Mouse (Mus musculus) NIH3T3 (cell line): ENCODE results near the gene Atp8a2.
"Not testable (repeated sequence)": the region's sequence is repeated elsewhere in the genome, so short reads cannot be mapped to it uniquely, and the experiment has no call there.

Experiments used
- DNase-seq: peaks from one replicate; pipeline ENCODE4 v3.0.0-alpha.2; 2012; ENCODE audit warnings: low read depth

Gene Atp8a2

DNA sequence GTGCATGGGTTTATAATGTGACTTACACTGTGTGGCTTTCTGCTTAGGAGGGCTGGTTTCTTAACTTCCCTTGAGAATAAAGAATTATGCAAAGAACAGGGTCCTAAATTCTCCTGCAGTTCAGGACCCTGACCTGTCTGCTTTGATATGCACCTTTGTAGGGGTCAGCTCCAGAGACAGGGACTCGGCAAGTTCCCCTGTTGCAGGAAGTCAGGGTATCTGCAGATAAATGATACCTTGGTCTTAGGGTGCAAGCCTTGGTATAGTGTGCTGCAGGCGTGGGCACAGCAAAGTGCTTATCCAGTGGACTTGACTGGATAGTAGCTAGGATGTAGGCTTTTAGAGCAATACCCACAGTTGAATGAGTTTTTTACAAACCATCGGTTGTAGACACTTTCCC lies 552.1 kb downstream of the Atp8a2 start:
- no peak for DNase-seq

DNA sequence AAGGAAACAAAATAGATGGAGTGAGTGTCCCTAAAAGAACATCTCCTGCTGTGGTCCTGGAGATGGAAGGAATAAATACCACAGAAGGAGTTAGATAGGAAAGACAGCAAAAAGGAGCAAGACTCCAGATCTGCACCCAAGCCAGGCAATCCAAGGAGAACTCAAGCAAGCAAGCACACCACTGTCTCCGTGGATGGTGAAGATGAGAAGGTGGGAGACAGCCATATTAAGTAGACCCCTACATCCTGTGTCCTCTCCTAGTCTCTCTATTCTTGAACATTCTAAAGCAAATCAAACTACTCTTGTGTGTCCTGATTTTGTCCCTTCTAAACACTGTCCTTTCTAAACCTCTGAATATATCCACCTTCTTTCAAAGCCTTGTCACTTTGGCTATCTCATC lies 552.8 kb downstream of the Atp8a2 start:
- DNase-seq, result no peak

- no peak for DNase-seq
These were observed 553.4 kb downstream of the Atp8a2 start for GRCm38 (mm10) chr14:59643582-59643981.

GRCm38 (mm10) chr14:59641856-59642255 lies 555.1 kb downstream of the Atp8a2 start:
- DNase-seq, result no peak

DNA sequence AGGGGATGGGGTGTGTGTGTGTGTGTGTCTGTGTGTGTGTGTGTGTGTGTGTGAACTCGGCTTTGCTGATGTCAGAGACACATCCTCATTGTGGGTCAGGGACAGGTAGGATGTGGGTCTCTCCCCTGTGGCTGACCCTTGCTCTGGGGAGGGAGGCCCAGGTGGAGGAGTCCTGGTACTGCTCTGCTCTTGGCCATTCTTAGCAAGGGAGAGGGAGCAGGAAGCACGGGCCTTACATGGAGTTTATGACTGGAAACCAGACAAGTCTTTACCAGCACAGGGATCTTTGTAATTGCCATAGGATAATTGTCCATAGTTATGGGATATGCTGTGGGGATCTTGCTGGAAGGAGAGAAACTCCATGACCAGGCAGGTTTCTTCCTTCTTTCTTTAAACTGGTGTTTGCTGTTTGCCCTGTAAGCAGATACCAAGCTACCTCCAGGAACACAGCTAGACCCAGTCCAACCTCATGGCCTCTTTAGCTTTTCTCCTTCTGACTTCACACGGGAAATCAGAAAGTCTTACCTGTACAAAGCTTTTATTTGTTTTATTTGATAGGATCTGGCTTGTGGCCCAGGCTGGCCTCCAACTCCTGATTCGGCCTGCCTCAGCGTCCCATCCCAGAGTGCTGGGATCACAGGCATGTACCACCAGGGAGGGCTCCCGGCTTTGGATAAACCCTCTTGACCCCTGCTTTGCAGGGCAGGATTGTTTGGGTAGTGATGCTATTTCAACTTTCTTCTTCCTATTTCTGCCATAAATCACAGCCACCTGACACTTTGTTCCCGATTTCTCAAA lies 557.9 kb downstream of the Atp8a2 start:
- DNase-seq, result no peak

DNA sequence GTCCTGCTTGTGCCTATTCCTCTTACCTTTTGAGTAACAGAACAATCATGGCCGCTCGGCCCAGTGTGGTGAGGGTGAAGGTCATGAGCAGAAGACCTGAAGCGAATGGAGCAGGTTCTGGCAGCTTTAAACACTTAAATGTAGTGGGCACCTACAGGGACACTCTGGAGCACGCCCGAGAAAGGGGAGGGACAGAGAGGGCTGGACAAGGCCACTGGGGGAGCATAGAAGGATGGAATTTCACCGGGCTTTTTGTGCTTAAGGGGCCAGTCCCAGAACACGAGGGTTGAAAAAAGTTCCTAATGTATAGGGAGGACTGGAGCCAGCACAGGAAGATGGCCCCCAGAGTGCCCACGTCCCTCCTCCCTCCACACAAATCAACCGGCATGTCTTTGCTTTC lies 563.0 kb downstream of the Atp8a2 start:
- no peak for DNase-seq

DNA sequence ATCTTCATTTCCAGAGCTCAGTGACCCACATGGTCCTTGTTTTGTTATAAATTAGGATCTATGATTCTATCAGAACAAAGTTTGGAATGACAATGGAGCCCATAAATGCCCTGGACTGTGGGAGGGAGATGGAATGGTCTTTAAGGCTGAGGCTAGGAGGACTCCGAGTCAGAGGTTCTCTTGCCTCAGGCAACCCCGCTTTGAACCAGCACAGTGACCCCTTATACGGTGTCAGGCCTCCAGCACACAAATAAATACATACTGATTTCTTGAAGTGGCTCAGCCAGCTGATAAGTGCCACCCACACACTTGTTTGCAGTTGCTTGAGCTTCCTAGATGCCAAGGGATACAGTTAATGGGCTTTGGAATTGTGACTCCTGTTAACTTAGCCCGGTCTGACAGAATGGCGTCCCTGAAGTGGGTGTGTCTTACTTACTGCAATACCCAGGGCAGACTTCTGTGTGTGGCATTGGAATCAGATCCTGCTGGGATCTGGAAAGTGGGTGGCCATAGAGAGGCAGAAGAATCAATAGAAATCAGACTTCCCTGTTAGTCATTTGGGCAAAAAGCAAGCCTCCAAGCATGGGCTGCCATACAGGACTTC lies 563.6 kb downstream of the Atp8a2 start:
- no peak for DNase-seq

GRCm38 (mm10) chr14:59632067-59632466 lies 564.9 kb downstream of the Atp8a2 start:
- DNase-seq, result no peak

- no peak for DNase-seq
These were observed 566.9 kb downstream of the Atp8a2 start for GRCm38 (mm10) chr14:59630096-59630495.

- no peak for DNase-seq
These were observed 567.7 kb downstream of the Atp8a2 start for GRCm38 (mm10) chr14:59629308-59629707.

DNA sequence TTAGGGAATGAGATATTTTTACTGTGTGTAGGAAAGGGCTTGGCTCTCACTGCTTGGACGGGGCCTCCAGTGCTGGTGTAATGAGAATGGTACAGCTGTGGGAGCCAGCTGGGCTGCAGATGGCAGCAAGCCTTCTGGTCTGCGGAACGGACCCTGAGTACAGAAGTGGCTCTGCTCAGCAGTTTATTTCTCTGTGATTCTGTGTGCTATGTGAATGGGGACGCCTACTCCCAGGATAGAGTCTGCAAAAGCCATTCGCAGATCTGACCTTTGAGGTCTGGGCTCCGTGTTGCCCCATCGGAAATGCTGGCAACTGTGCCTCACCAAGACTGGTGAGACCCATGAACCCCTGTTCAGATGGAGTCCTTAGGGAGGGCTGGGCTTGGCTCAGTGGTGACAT lies 569.2 kb downstream of the Atp8a2 start:
- DNase-seq, result no peak

DNA sequence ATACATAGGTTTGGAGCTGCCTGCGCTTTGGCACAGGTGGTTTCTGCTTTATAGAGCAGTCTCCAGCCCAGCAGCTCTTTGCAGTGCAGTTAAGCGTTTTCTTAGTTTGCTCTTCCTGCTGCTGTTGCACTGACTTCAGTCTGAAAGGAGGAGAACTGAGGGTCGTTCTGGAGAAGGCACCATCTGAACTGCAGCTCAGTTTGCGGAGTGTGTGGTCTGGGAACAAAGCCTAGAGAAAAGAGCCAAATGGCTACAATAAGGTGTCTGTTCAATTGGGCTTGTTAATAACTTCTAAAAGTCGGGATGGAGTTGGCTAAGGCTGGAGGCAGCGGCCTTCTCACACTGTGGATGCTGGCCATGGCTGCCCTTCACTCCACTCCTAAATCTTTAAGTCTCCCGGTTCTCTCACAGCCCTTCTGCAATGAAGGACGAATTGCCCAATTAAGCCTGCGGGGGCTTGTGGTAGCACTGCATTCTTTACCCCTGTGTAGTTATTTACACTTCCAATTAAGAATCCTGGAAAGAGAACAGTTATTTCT lies 569.8 kb downstream of the Atp8a2 start:
- DNase-seq, result no peak

- DNase-seq, result no peak
These were observed 570.3 kb downstream of the Atp8a2 start for GRCm38 (mm10) chr14:59626711-59627110.

GRCm38 (mm10) chr14:59625806-59626364 lies 571.1 kb downstream of the Atp8a2 start:
- no peak for DNase-seq

GRCm38 (mm10) chr14:59625158-59625805 lies 571.7 kb downstream of the Atp8a2 start, which contains the start of gene Shisa2:
Gene Shisa2, plus strand, starts transcription at chr14:59625308.
- no peak for DNase-seq

- no peak for DNase-seq
These were observed 572.6 kb downstream of the Atp8a2 start for GRCm38 (mm10) chr14:59624326-59624885.

DNA sequence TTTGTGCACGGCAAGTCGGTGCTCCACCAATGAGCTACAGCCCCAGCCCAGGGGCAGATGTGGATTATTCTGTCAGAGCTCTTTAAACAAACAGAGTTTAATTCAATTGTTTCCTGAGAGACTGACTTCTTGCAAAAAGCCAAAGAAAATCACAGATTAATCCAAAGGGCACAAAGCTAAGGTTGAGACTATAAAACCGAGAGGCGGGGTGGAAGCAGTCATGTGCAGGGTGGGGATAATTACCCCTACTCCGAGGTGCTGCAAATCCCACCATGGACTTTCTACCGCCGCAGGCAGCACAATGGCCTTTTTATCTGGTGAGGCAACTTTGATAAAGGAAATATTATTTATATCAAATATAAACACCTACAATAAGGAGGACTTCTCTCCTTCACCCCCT lies 580.2 kb downstream of the Atp8a2 start:
- no peak for DNase-seq

DNA sequence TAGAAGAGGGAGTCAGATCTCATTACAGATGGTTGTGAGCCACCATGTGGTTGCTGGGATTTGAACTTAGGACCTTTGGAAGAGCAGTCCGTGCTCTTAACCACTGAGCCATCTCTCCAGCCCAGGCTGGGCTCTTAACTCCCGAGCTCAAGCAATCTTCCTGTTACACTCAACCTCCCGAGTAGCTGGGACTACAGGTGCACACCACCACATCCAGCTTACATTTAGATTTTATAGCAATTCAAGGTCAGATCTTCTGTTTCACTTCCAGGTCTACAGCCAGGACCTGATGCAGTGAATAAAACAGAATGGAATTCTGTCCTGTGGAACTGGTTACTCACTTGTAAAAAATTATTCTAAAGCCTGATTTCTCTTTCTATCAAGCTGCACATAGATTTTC lies 582.8 kb downstream of the Atp8a2 start:
- DNase-seq, result not testable (repeated sequence)

DNA sequence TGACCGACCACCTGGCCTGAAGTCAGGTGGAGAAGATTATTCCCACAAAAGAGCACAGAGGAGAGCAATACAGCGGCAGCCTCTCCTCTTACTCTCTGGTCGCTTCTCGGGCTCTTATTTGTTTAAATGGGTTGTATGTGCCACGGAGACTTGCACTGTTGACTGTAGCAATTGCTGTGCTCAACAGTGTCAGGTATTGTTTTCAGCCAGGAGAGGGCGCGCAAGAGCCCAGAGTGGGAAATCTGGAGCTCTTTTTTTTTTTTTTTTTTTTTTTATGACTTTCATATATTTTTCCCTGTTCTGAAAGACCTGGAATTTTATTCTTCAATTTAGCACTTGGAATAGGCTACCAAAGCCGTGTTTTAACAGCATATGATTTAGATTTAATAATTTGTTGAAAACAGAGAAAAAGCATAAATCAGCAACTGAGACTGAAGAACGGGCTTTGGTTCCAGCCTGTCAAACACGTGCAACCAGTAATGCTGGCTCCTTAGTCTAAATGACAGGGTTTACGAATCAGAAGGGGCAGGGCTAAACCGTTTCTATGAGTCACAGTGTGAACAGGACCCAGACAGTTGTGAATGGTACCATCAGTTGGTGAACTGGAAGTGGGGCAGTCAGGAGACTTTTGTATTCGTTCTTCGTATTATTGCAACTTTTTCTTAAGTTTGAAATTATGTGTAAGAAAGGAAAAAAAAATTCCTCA lies 583.9 kb downstream of the Atp8a2 start:
- peak; percentile 70 for DNase-seq

- DNase-seq, result no peak
These were observed 590.0 kb downstream of the Atp8a2 start for GRCm38 (mm10) chr14:59607021-59607420.

GRCm38 (mm10) chr14:59605671-59606353 lies 591.2 kb downstream of the Atp8a2 start:
- peak; percentile 76 for DNase-seq
